Mouse (Mus musculus) neural tube, embryonic 14.5 days (tissue): ENCODE measurements around the gene Atp10b. TPM values are rescaled to one million over a fixed set of nuclear protein-coding genes. Genes with fewer than 3 reads are reported as not detected.

Source experiments
- ATAC-seq: fragments of 200-750 bp; cut with Nextera tagmentation; 2 replicates; pipeline ENCODE4 v1.8.0; 2017; ENCODE audit warnings: low read depth, mild to moderate bottlenecking, moderate TSS enrichment, moderate library complexity
- H3K27ac ChIP-seq: fragments of 300-500 bp; sonication (generic); 2 replicates; pipeline ENCODE4 v1.5.1; 2014; ENCODE audit warnings: low read depth, mild to moderate bottlenecking, control low read depth, low read length, moderate library complexity, mixed read lengths
- H3K27me3 ChIP-seq: fragments of 300-500 bp; sonication (generic); 2 replicates; pipeline ENCODE4 v1.6.1; 2014; ENCODE audit warnings: low read length; ENCODE audit not compliant: control insufficient read depth, insufficient read depth
- H3K36me3 ChIP-seq: fragments of 300-500 bp; sonication (generic); 2 replicates; pipeline ENCODE4 v1.6.1; 2014; ENCODE audit warnings: low read length, mixed read lengths; ENCODE audit not compliant: control insufficient read depth, insufficient read depth
- H3K4me1 ChIP-seq: fragments of 300-500 bp; sonication (generic); 2 replicates; pipeline ENCODE4 v1.6.1; 2014; ENCODE audit warnings: low read length; ENCODE audit not compliant: control insufficient read depth, insufficient read depth
- H3K4me2 ChIP-seq: fragments of 300-500 bp; sonication (generic); 2 replicates; pipeline ENCODE4 v1.6.1; 2014; ENCODE audit warnings: mild to moderate bottlenecking, low read depth, low read length, control low read depth
- H3K4me3 ChIP-seq: fragments of 300-500 bp; sonication (generic); 2 replicates; pipeline ENCODE4 v1.5.1; 2014; ENCODE audit warnings: low read depth, low read length, control low read depth, mixed read lengths
- H3K9ac ChIP-seq: fragments of 300-500 bp; sonication (generic); replicated peaks from 2 replicates; pipeline ENCODE4 v1.6.1; 2014; ENCODE audit warnings: low read depth, mild to moderate bottlenecking, control low read depth, low read length, mixed read lengths
- H3K9me3 ChIP-seq: fragments of 300-500 bp; sonication (generic); 2 replicates; pipeline ENCODE4 v1.6.1; 2016; ENCODE audit warnings: low read length; ENCODE audit not compliant: control insufficient read depth
- WGBS: fragments of 180-500 bp; shearing (Covaris S2); extraction: QIAGEN DNeasy Blood & Tissue Kit; methylation state at CpG from one replicate; pipeline ENCODE4 v1.1.7; 2014; 5-methylcytosine and 5-hydroxymethylcytosine counted together
- polyA plus RNA-seq: library from polyadenylated mRNA; unstranded; fragments of >200 nt; fragmentation: Nextera tagmentation; extraction: Ambion mirVana; gene quantifications from 2 replicates; pipeline ENCODE4 v1.2.1, GENCODE M21; 2014

Gene Atp10b
- polyA plus RNA-seq, 1 experiment from 2014 or later: 0.07 TPM

DNA sequence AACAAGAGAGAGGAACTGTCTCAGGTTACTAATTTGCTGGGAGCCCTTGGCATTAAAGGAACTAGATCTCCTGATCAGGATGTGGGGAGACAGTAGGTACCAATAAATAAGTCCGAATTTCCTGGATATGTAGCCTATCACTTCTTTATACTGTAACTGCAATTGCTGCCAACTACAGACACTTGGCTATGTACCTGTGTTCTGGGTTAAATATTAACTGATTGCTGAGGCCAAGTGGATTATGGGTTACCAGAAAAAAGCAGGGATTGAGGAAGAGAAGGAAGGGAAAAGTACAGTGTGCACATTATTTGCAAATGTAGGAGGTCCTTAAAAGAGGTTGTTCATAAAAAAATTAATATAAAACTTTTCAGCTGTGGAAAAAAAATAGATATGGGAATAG is 1.3 kb upstream of the Atp10b start:
- WGBS: 98% methylated on average over 1 of the region's 1 CpGs
- Histone ChIP-seq H3K4me1 (no peaks in the 10 kb centered on the region), H3K9me3 (no peaks in the 10 kb centered on the region), H3K27me3 (no peaks in the 10 kb centered on the region), H3K36me3 (no peaks in the 10 kb centered on the region), H3K4me3 (no peak overlapping the region), H3K27ac (no peak overlapping the region), H3K9ac (no peak overlapping the region), H3K4me2 (no peak overlapping the region)
- ATAC-seq: no peak

DNA sequence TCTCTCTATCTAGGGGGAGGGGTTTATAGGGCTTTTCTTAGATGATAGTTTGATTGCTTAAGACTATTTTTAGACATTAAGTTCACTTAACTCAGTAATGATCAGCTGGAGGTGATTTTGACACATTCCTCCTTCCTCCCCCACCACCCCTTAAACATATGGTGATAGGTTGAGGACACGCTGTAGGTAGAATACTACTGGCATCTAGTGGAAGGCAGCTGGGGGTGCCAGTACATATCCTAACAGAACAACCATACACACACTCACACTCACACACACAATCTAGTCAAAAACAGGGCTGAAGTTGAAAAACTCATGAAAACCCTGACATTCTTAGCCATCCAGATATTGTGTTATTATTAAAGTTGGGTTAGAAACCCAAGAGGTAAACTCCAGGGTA is 5.3 kb downstream of the Atp10b start:
- Histone ChIP-seq H3K27ac (no peak overlapping the region), H3K4me2 (no peak overlapping the region), H3K36me3 (no peaks in the 10 kb centered on the region), H3K4me3 (no peak overlapping the region), H3K9me3 (no peaks in the 10 kb centered on the region), H3K9ac (no peak overlapping the region), H3K4me1 (no peaks in the 10 kb centered on the region), H3K27me3 (no peaks in the 10 kb centered on the region)
- WGBS: 91% methylated on average over 1 of the region's 1 CpGs
- no peak for ATAC-seq

DNA sequence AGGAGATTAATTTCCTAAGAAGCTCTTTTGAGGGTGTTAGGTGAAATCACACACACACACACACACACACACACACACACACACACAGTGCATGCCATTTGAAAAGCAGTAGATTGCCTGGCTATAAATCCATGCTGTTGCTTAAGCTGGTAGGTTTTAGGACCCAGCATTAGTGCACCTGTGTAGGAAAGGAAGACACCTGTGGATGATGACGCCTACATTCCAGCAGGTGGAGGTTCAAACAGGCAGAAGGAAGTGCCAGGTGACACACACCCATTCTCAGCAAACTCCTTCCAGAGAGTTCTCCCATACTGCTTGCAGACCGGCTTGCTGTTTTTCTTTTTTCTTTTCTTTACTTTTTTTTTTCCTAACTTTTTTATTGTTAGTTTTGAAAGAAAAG is 5.7 kb downstream of the Atp10b start:
- Histone ChIP-seq H3K4me2 (no peak overlapping the region), H3K4me3 (no peak overlapping the region), H3K9ac (no peak overlapping the region), H3K27me3 (no peaks in the 10 kb centered on the region), H3K27ac (no peak overlapping the region), H3K4me1 (no peaks in the 10 kb centered on the region), H3K9me3 (no peaks in the 10 kb centered on the region), H3K36me3 (no peaks in the 10 kb centered on the region)
- WGBS: 84% methylated on average over 2 of the region's 2 CpGs
- ATAC-seq: no peak

DNA sequence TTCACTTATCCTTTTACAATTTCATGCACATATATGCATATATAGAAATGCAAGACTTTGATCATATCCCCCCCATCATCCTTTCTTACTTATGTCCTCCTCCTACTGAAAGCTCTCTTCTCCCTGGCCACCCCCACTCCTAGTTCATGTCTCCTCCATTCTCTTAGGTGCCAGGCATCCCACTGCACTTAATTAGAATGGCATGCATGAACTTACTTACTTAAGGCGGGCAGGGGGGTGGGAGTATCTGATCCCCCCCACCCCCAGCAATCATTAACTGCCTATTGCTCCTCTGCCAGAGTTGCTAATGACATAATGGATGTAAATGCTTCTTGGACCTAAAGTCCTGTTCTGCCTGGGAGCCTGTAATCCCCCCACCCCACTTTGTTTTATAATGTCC is 9.1 kb downstream of the Atp10b start:
- WGBS: 60% methylated on average over 1 of the region's 1 CpGs
- no peaks in the 10 kb centered on the region for H3K9me3 ChIP-seq
- H3K9ac ChIP-seq: no peak overlapping the region
- no peak overlapping the region for H3K4me2 ChIP-seq
- no peak for ATAC-seq
- no peaks in the 10 kb centered on the region for H3K36me3 ChIP-seq
- no peak overlapping the region for H3K4me3 ChIP-seq
- no peaks in the 10 kb centered on the region for H3K4me1 ChIP-seq
- no peaks in the 10 kb centered on the region for H3K27me3 ChIP-seq
- no peak overlapping the region for H3K27ac ChIP-seq

DNA sequence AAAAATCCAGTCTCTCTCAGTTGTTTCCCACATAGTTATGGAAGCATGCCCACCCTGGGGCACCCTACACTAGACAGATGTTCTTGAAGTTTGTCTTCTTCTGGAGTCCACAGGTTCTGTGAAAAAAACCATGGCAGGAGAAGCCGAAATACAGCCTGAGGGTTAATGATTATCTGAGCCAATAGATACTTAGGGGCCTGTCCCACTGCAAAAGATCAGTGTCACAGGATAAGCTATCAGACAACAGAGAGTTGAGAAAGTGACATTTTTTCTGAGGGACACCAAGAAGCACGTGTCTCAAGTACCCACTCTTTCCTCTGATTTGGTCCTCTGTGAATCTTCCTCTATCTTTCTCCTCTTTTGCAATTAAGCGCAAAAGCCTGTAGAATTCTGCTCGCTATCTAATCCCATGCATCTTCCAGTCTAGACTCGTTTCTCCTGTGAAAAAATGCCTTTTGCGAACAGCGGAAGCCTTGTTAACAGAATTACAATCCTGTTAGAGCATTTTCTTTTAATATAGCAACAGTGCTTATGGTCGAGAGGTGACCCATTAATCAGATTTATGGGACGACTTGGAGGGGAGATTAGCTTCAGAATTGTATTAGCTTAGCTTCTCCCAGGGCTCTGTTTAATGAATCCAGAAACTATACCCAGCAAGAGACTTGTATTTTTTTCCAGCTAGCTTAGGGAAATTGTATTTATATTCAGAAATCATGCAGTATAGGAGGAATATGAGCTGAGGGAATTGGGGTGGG is 10.7 kb downstream of the Atp10b start:
- H3K4me3 ChIP-seq: no peak overlapping the region
- WGBS: 54% methylated on average over 9 of the region's 9 CpGs
- H3K27me3 ChIP-seq: no peaks in the 10 kb centered on the region
- ATAC-seq: peak; percentile 46
- no peaks in the 10 kb centered on the region for H3K4me1 ChIP-seq
- H3K36me3 ChIP-seq: no peaks in the 10 kb centered on the region
- no peaks in the 10 kb centered on the region for H3K9me3 ChIP-seq
- no peak overlapping the region for H3K4me2 ChIP-seq
- H3K9ac ChIP-seq: no peak overlapping the region
- H3K27ac ChIP-seq: no peak overlapping the region

DNA sequence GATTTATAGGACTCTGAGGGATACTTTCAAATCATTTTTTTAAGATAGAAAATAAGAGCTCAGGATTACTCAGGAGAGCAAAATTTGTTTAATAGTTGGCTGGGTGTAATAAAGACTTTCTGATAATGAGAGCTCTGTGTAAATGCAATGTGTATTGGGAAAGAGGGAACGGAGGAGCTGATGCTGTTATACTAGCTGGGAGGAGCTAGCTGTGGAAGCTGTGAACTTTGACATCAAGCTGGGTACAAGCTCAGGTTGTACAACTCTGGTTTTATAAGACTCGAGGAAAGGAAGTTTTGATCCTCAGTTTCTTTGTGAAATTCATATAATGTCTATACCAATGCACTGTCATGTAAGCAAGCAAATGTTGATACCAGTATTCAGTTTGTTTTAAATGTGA is 20.9 kb downstream of the Atp10b start:
- no peak overlapping the region for H3K27ac ChIP-seq
- no peaks in the 10 kb centered on the region for H3K4me1 ChIP-seq
- no peak overlapping the region for H3K9ac ChIP-seq
- WGBS: 64% methylated on average over 2 of the region's 2 CpGs
- no peaks in the 10 kb centered on the region for H3K9me3 ChIP-seq
- no peak for ATAC-seq
- H3K4me2 ChIP-seq: no peak overlapping the region
- H3K4me3 ChIP-seq: no peak overlapping the region
- no peaks in the 10 kb centered on the region for H3K36me3 ChIP-seq
- no peaks in the 10 kb centered on the region for H3K27me3 ChIP-seq

DNA sequence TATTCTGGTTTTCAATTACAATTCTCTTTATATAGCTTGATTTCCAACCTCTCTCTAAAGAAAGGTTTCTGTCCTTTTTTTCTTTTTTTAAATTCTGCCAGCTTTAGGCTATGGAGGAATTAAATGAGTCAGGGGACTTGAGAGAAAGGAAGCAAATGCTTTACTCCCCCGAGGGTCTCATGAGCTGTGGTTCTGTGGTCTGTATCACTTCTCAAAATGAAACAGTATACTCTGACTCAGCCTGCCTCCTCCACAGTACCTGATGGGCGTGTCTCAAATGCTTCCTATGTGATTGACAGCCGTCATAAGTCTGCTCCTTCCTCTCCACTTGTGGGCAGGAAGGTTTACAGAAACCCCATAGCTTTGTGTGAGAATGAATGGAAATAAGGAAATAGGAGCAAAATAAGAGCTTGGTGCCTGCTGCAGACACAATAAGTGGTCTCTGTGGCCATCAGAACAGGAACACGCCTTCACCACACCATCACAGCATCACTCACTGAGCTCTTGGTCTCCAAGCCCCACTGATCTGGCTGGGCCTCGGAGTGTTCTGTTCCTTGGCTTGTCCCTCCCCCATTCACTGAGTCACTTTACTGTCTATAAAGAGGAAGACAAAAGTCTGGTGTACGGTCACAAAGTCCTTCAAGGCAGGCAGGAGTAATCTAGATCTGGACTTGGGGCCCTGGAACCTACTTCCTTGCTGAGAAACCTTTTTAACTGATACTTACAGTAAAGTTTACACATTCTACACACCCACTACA is 24.9 kb downstream of the Atp10b start:
- Histone ChIP-seq H3K4me1 (no peaks in the 10 kb centered on the region), H3K9me3 (no peaks in the 10 kb centered on the region), H3K27ac (no peak overlapping the region), H3K4me2 (no peak overlapping the region), H3K9ac (no peak overlapping the region), H3K36me3 (no peaks in the 10 kb centered on the region), H3K4me3 (no peak overlapping the region), H3K27me3 (no peaks in the 10 kb centered on the region)
- 80% methylated on average over 6 of the region's 6 CpGs for WGBS
- ATAC-seq: no peak

DNA sequence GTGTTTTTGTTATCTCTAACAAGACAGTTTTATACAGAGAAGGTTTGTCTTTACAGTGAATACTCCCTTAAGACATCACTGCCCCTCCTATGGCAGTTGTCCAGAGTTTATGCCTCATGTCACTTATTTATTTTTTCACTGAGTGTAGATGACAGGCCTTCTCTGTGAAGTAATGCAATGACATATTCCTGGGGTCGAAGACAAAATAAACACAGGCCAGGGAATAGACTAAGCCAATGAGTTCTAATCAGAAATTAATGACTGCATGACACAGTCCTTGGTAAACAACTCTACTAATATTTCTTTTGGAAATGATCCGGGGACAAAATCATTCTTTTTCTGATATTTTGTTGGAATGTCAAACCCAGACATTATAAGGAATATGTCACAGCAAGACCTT is 32.7 kb downstream of the Atp10b start:
- WGBS: 81% methylated on average over 2 of the region's 2 CpGs
- no peak overlapping the region for H3K27ac ChIP-seq

DNA sequence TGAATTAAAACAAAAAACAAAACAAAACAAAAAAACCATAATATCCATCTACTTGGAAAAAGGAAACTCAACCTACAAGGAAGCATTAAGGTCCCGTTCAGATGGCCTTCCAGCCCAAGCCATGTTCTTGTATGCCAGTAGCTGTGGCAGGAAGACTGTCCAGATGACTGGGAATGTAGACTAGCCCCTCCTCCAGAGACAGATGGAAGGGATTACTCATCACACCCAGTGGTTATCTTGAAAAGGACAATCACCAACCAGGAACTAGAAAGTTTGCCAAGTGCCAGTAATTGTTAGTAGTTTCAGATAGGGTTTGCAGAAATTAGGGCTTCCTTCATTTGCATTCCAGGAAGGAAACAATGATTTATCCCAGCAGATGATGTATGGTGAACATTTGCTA is 33.1 kb downstream of the Atp10b start:
- no peaks in the 10 kb centered on the region for H3K9me3 ChIP-seq
- H3K4me3 ChIP-seq: no peak overlapping the region
- no peaks in the 10 kb centered on the region for H3K27me3 ChIP-seq
- H3K27ac ChIP-seq: no peak overlapping the region
- H3K4me2 ChIP-seq: no peak overlapping the region
- no peak overlapping the region for H3K9ac ChIP-seq
- no peaks in the 10 kb centered on the region for H3K4me1 ChIP-seq
- 83% methylated on average over 1 of the region's 1 CpGs for WGBS
- H3K36me3 ChIP-seq: no peaks in the 10 kb centered on the region
- no peak for ATAC-seq

More for the DNA sequence above, 32.7 kb downstream of the Atp10b start:
- Histone ChIP-seq H3K27me3 (no peaks in the 10 kb centered on the region), H3K4me3 (no peak overlapping the region), H3K36me3 (no peaks in the 10 kb centered on the region), H3K4me1 (no peaks in the 10 kb centered on the region), H3K9me3 (no peaks in the 10 kb centered on the region), H3K4me2 (no peak overlapping the region), H3K9ac (no peak overlapping the region)
- ATAC-seq: no peak
